Mouse (Mus musculus) macrophage (primary cell): ENCODE results near the gene Tent5c. TPM values are rescaled to one million over a fixed set of nuclear protein-coding genes. Genes with fewer than 3 reads are reported as not detected.

Experiments used
- H3K27ac ChIP-seq: fragments of 350-480 bp; formaldehyde crosslinking; 2 replicates; pipeline ENCODE4 v1.9.0; 2021
- H3K36me3 ChIP-seq: fragments of 350-480 bp; formaldehyde crosslinking; 2 replicates; pipeline ENCODE4 v1.9.0; 2021; ENCODE audit errors: inconsistent target
- H3K4me3 ChIP-seq: fragments of 350-480 bp; formaldehyde crosslinking; 2 replicates; pipeline ENCODE4 v1.9.0; 2021; ENCODE audit errors: inconsistent target
- H3K79me2 ChIP-seq: fragments of 350-480 bp; formaldehyde crosslinking; 2 replicates; pipeline ENCODE4 v1.9.0; 2021; ENCODE audit errors: inconsistent target
- WGBS: methylation state at CpG from one replicate; pipeline ENCODE4 v1.1.7; 2026; ENCODE audit warnings: inconsistent platforms; ENCODE audit not compliant: missing documents; 5-methylcytosine and 5-hydroxymethylcytosine counted together
- polyA plus RNA-seq: library from polyadenylated mRNA; stranded (reverse); fragments of 250-400 nt; gene quantifications from 3 replicates; pipeline ENCODE4 v1.2.4, GENCODE M21; 2018; ENCODE audit warnings: inconsistent platforms

Tent5c gene
- polyA plus RNA-seq, 1 experiment from 2014 or later, result 8.3 TPM

DNA sequence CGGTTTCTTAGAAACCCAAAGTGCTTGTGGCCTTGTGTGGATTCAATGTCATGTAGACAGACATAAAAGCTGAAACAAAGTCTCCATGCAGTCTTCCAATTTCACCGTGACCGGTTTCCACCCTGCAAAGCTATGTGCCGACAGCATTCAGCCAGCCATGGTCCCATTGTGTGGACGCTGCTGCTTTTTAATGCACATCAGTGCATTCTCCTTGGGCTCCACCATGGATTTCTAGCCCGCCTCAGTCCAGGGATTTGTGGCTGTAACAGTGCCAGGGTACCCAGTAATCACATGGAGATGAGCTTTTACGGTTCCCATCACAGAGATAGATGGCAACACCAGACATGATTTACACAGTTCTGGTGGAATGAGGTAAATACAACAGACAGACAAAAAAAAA is 14.6 kb downstream of the Tent5c start:
- no peak overlapping the region for H3K27ac ChIP-seq
- WGBS, result over 99% methylated on average over 7 of the region's 7 CpGs
- peaks cover 65% of the 10 kb centered on the region; the same call in 1 of the 2 replicates for H3K79me2 ChIP-seq
- no peak overlapping the region for H3K4me3 ChIP-seq
- peaks cover 36% of the 10 kb centered on the region for H3K36me3 ChIP-seq

DNA sequence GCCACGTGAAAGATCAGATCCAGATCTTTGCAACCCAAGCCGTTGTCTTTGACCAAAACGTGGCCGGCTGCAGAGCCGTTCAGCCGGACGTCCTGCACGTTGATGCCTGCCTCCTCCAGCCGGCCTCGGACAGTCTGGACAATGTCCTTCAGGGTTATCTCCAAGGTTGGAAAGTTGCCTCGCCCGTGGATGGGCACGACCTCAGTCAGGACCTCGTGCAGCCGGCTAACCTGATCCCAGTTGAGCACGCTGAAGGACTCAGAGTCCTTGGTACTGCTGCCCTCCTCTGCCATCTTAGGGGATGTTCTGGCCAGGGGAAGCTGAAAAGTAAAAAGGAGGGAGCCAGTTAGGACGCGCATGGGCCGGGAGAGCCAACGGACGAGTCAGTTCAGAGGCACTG is 16.0 kb downstream of the Tent5c start:
- Histone ChIP-seq H3K36me3 (peaks cover 36% of the 10 kb centered on the region), H3K4me3 (no peak overlapping the region), H3K79me2 (peaks cover 51% of the 10 kb centered on the region; the same call in 1 of the 2 replicates), H3K27ac (no peak overlapping the region)
- WGBS, result 95% methylated on average over 21 of the region's 21 CpGs

GRCm38 (mm10) chr3:100470902-100471301 is 18.2 kb downstream of the Tent5c start:
- WGBS, result 89% methylated on average over 3 of the region's 3 CpGs
- Histone ChIP-seq H3K4me3 (no peak overlapping the region), H3K27ac (no peak overlapping the region), H3K36me3 (peaks cover 36% of the 10 kb centered on the region), H3K79me2 (peaks cover 29% of the 10 kb centered on the region; the same call in 1 of the 2 replicates)

DNA sequence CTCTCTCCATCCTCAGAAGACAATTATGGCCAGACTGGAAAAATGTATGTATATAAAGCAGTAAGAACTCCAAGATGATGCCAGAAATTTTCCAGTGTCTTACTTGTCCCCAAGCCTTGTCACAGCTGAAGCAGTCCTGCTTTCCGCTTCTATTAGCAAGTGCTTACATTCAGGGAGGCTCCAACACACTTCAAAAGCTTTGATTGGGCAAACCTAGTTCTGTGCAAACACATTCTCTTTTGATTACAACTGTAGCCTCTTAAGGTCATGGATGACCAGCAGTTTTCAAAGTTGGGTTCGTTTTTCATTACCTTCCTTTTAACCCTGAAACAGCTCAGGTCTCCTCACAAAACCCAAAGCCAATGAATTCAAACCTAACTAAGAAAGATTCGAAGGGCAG is 19.0 kb downstream of the Tent5c start:
- Histone ChIP-seq H3K79me2 (peaks cover 21% of the 10 kb centered on the region; the same call in 1 of the 2 replicates), H3K4me3 (no peak overlapping the region), H3K27ac (no peak overlapping the region), H3K36me3 (peaks cover 36% of the 10 kb centered on the region)
- 93% methylated on average over 3 of the region's 3 CpGs for WGBS

- Histone ChIP-seq H3K36me3 (peaks cover 17% of the 10 kb centered on the region), H3K27ac (no peak overlapping the region), H3K4me3 (no peak overlapping the region), H3K79me2 (no peaks in the 10 kb centered on the region)
- 86% methylated on average over 4 of the region's 4 CpGs for WGBS
Observed at GRCm38 (mm10) chr3:100466551-100466950, 22.6 kb downstream of the Tent5c start.

- Histone ChIP-seq H3K79me2 (no peaks in the 10 kb centered on the region), H3K4me3 (no peak overlapping the region), H3K27ac (no peak overlapping the region), H3K36me3 (no peaks in the 10 kb centered on the region)
- 97% methylated on average over 5 of the region's 5 CpGs for WGBS
Observed at GRCm38 (mm10) chr3:100464596-100464995, 24.5 kb downstream of the Tent5c start.

DNA sequence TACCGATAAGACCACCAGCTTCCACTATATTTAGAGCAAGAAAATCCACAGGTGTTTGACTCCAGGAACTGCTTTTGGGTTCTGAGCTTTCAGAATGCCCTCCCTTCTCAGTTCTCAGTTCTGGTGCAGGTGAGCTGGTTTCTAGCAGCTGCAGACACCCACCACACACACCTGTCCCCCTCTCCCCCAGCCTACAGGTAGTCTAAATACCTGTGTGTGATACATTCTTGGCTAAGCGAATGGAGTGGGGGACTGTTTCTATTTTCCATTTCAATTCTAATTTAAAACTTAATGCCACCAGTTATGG is 25.2 kb downstream of the Tent5c start:
- H3K4me3 ChIP-seq, result no peak overlapping the region
- WGBS, result 78% methylated on average over 2 of the region's 2 CpGs
- no peaks in the 10 kb centered on the region for H3K79me2 ChIP-seq

GRCm38 (mm10) chr3:100463160-100463958 is 25.8 kb downstream of the Tent5c start:
- WGBS, result 83% methylated on average over 12 of the region's 12 CpGs
- Histone ChIP-seq H3K79me2 (no peaks in the 10 kb centered on the region), H3K36me3 (no peaks in the 10 kb centered on the region), H3K27ac (no peak overlapping the region), H3K4me3 (no peak overlapping the region)

More for the DNA sequence above, 25.2 kb downstream of the Tent5c start:
- Histone ChIP-seq H3K27ac (no peak overlapping the region), H3K36me3 (no peaks in the 10 kb centered on the region)

GRCm38 (mm10) chr3:100462235-100463083 is 26.7 kb downstream of the Tent5c start:
- no peaks in the 10 kb centered on the region for H3K79me2 ChIP-seq
- H3K36me3 ChIP-seq, result no peaks in the 10 kb centered on the region
- no peak overlapping the region for H3K27ac ChIP-seq
- H3K4me3 ChIP-seq, result no peak overlapping the region
- 81% methylated on average over 8 of the region's 8 CpGs for WGBS

- 88% methylated on average over 2 of the region's 2 CpGs for whole genome bisulfite sequencing
- no peak overlapping the region for H3K27ac ChIP-seq
- H3K36me3 ChIP-seq, result no peaks in the 10 kb centered on the region
- no peak overlapping the region for H3K4me3 ChIP-seq
- no peaks in the 10 kb centered on the region for H3K79me2 ChIP-seq
Observed at GRCm38 (mm10) chr3:100460510-100460909, 28.6 kb downstream of the Tent5c start.

GRCm38 (mm10) chr3:100443798-100444500 is 45.2 kb downstream of the Tent5c start:
- Histone ChIP-seq H3K36me3 (no peaks in the 10 kb centered on the region), H3K27ac (no peak overlapping the region), H3K4me3 (no peak overlapping the region), H3K79me2 (no peaks in the 10 kb centered on the region)
- 94% methylated on average over 7 of the region's 7 CpGs for WGBS

DNA sequence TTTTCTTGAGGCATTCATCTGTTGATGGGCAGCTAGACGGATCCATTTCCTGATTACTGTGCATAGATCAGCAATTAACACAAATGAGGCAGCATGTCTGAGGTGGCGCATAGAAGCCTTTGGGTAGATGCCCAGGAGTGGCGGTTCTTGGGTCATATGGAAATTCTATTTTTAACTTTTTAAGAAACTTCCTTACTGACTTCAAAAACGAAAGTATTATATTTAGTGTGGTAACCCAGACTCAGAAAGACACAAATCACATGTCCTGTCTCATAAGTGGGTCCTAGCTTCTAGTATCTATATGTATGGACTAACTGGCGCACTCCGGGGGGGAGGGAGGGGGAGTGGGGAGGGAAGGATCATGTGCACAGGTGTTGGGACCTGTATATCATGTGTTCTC is 46.6 kb downstream of the Tent5c start:
- no peaks in the 10 kb centered on the region for H3K79me2 ChIP-seq
- no peaks in the 10 kb centered on the region for H3K36me3 ChIP-seq
- H3K4me3 ChIP-seq, result no peak overlapping the region
- peak overlapping the region; percentile 67 for H3K27ac ChIP-seq
- 2% methylated on average over 6 of the region's 6 CpGs for WGBS

DNA sequence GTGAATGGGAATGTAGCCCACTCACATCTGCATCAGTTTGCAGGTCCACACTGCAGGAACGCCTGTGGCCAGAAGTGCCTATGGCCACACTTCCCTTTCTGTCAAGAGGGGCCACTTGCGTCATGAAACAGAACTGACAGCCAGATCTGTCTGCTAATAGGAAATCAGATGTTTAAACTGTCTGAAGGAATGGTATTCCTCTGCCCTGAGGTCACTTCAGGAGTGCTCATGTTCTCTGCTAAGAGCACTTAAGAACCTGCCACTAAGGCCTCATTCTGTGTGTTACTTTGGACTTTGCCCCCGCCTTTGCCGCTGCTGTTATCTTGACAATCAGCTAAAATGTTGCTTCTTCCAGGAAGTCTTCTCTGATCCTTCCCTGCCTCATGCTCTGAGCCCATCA is 48.4 kb downstream of the Tent5c start:
- H3K36me3 ChIP-seq, result no peaks in the 10 kb centered on the region
- 35% methylated on average over 4 of the region's 4 CpGs for WGBS
- H3K27ac ChIP-seq, result peak overlapping the region; percentile 67
- H3K79me2 ChIP-seq, result no peaks in the 10 kb centered on the region
- no peak overlapping the region for H3K4me3 ChIP-seq

- Histone ChIP-seq H3K4me3 (no peak overlapping the region), H3K27ac (peak overlapping the region; percentile 67)
- WGBS, result 35% methylated on average over 6 of the region's 6 CpGs
Observed at GRCm38 (mm10) chr3:100440009-100440408, 49.1 kb downstream of the Tent5c start.

More at GRCm38 (mm10) chr3:100440009-100440408, 49.1 kb downstream of the Tent5c start:
- Histone ChIP-seq H3K36me3 (no peaks in the 10 kb centered on the region), H3K79me2 (no peaks in the 10 kb centered on the region)
